In genomic region chr1:38454921-38455320, GRCm38 (mm10) we compare ENCODE assay signal across 14 mouse cellular contexts.
"Had no signal": no experiment of that assay in that cellular context is flagged by ENCODE, and none has a peak within 500 bp of the region (broad histone marks: within the 10 kb centered on the region; RNA-seq: fewer than 3 reads in every experiment).

No protein-coding gene starts in this region.

- H3K4me1 ChIP-seq: stomach, embryonic 15.5 days had no signal

- H3K9me3 ChIP-seq: liver, embryonic 15.5 days; midbrain, embryonic 12.5 days; midbrain, embryonic 15.5 days; neural tube, embryonic 12.5 days; stomach, embryonic 15.5 days had no signal

- H3K27me3 ChIP-seq: midbrain, embryonic 12.5 days; midbrain, embryonic 15.5 days; neural tube, embryonic 12.5 days; stomach, embryonic 15.5 days had no signal

- ATAC-seq: midbrain, embryonic 15.5 days had no signal

- H3K4me2 ChIP-seq: liver, embryonic 15.5 days; lung, embryonic 14.5 days; midbrain, embryonic 12.5 days; midbrain, embryonic 15.5 days; neural tube, embryonic 12.5 days; stomach, embryonic 15.5 days had no signal

- H3K27ac ChIP-seq: liver, embryonic 15.5 days; midbrain, embryonic 12.5 days; midbrain, embryonic 15.5 days; neural tube, embryonic 12.5 days; stomach, embryonic 15.5 days; stomach, postnatal 0 days had no signal

- DNase-seq: lung, adult 18-20 months; lung, embryonic 14.5 days; lung, postnatal 10 days; lung, postnatal 4 days; right cerebral cortex, postnatal 14 days; thymus, adult 2 months; thymus, postnatal 25 days; thymus, postnatal 4 days had no signal

- H3K36me3 ChIP-seq: liver, embryonic 15.5 days; midbrain, embryonic 12.5 days; midbrain, embryonic 15.5 days; neural tube, embryonic 12.5 days; stomach, embryonic 15.5 days had no signal

- H3K4me3 ChIP-seq: liver, embryonic 15.5 days; midbrain, embryonic 12.5 days; midbrain, embryonic 15.5 days; neural tube, embryonic 12.5 days; stomach, embryonic 15.5 days had no signal

- H3K9ac ChIP-seq: liver, embryonic 15.5 days; lung, embryonic 14.5 days; midbrain, embryonic 12.5 days; midbrain, embryonic 15.5 days; neural tube, embryonic 12.5 days; stomach, embryonic 15.5 days had no signal
